Mouse (Mus musculus) ES-E14 (cell line): ENCODE measurements at regions not wholly inside any gene's neighbourhood (a gene's known extent, or its start where the extent isn't known, plus 50 kb on each side); places are given as distances from the start of the nearest gene placed in this dataset.

ENCODE experiments used
- DNase-seq: peaks from one replicate; pipeline ENCODE4 v3.0.0-alpha.2; 2013; ENCODE audit warnings: low read depth, low spot score
- H3K27ac ChIP-seq: 2 replicates; pipeline ENCODE4 v1.5.1; 2012; ENCODE audit warnings: low read depth, mild to moderate bottlenecking, low read length, moderate library complexity, mixed read lengths; ENCODE audit not compliant: poor library complexity, insufficient read depth, severe bottlenecking
- H3K36me3 ChIP-seq: 2 replicates; pipeline ENCODE4 v1.6.1; 2012; ENCODE audit warnings: mild to moderate bottlenecking, low read length, moderate library complexity, mixed read lengths; ENCODE audit not compliant: control insufficient read depth, poor library complexity, insufficient read depth, severe bottlenecking
- H3K4me1 ChIP-seq, 2 experiments: fragments of 150-350 bp in 1 of 2; sonication (generic) in 1 of 2; 2 replicates each; pipeline ENCODE4 v1.6.1; 2012; ENCODE audit warnings: low read length in 2 of 2, mild to moderate bottlenecking in 1 of 2, mixed read lengths in 1 of 2; ENCODE audit not compliant: control insufficient read depth in 2 of 2, insufficient read depth in 2 of 2, poor library complexity in 1 of 2
- H3K4me3 ChIP-seq, 2 experiments: fragments of 150-350 bp in 1 of 2; sonication (generic) in 1 of 2; 2 replicates each; pipeline ENCODE4 v1.5.1; 2012; ENCODE audit warnings: low read length in 2 of 2, low read depth in 1 of 2, mild to moderate bottlenecking in 1 of 2, mixed read lengths in 1 of 2; ENCODE audit not compliant: insufficient read depth in 1 of 2, poor library complexity in 1 of 2, severe bottlenecking in 1 of 2
- H3K9ac ChIP-seq: 2 replicates; pipeline ENCODE4 v1.6.1; 2012; ENCODE audit warnings: low read depth, mild to moderate bottlenecking, low read length, mixed read lengths; ENCODE audit not compliant: poor library complexity, insufficient read depth, severe bottlenecking
- H3K9me3 ChIP-seq: fragments of 150-350 bp; sonication (generic); 2 replicates; pipeline ENCODE4 v1.6.1; 2012; ENCODE audit warnings: low read depth, mild to moderate bottlenecking, low read length; ENCODE audit not compliant: control insufficient read depth, insufficient read depth
- CHD2 ChIP-seq: IDR thresholded peaks from 2 replicates; pipeline ENCODE4 v1.6.1; 2014; ENCODE audit warnings: mild to moderate bottlenecking, low read depth, low read length, inconsistent platforms
- HCFC1 ChIP-seq: IDR thresholded peaks from 2 replicates; pipeline ENCODE4 v1.6.1; 2012; ENCODE audit warnings: low read length, inconsistent platforms, borderline replicate concordance; ENCODE audit not compliant: insufficient read depth
- MAFK ChIP-seq: IDR thresholded peaks from 2 replicates; pipeline ENCODE4 v1.6.1; 2014; ENCODE audit warnings: mild to moderate bottlenecking, low read depth, low read length, inconsistent platforms; ENCODE audit not compliant: insufficient read depth
- ZC3H11A ChIP-seq: IDR thresholded peaks from 2 replicates; pipeline ENCODE4 v1.6.1; 2012; ENCODE audit warnings: low read depth, mild to moderate bottlenecking, inconsistent platforms, low read length, borderline replicate concordance
- ZNF384 ChIP-seq: IDR thresholded peaks from 2 replicates; pipeline ENCODE4 v1.6.1; 2012; ENCODE audit warnings: low read depth, low read length, inconsistent platforms
- in situ Hi-C, 2 experiments: fragments of 600-800 bp; cut with MboI; formaldehyde crosslinking; loops; one replicate each; pipeline ENCODE4 v1.15.1; 2025; ENCODE audit warnings: low sequenced_read_pairs in 2 of 2, inconsistent platforms in 1 of 2; ENCODE audit not compliant: unreplicated experiment in 2 of 2

DNA sequence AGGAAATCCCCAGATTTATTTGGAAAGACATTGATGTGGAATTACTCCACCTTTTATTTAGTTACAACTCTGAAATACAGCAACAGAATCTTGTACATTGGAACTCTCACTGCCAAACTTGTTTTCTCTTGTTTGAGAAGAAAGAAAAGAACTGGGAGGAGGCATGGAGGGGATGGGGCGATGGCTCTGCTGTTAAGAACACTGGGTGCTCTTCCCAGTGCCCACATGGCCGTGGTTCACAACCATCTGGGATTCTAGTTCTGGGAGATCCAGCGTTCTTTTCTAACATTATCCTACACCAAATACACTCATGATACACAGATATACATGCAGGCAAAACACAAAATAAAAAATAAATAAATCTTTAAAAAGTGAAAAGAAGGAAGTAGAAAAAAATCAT is 267.6 kb downstream of the Olfr1505 start:
- Histone ChIP-seq H3K9me3 (no peaks in the 10 kb centered on the region), H3K4me3 (no peak overlapping the region), H3K36me3 (no peaks in the 10 kb centered on the region), H3K27ac (no peak overlapping the region), H3K9ac (no peak overlapping the region), H3K4me1 (no peaks in the 10 kb centered on the region)
- in situ Hi-C loops = no loop called here
- DNase-seq = no peak
- TF ChIP-seq ZNF384 = no peak
- TF ChIP-seq CHD2 = no peak
- no peak for TF ChIP-seq HCFC1
- no peak for TF ChIP-seq MAFK
- no peak for TF ChIP-seq ZC3H11A

- Histone ChIP-seq H3K9ac (no peak overlapping the region), H3K9me3 (no peaks in the 10 kb centered on the region), H3K4me1 (no peaks in the 10 kb centered on the region), H3K4me3 (no peak overlapping the region), H3K27ac (no peak overlapping the region), H3K36me3 (no peaks in the 10 kb centered on the region)
- in situ Hi-C loops = no loop called here
- no peak for DNase-seq
- no peak for TF ChIP-seq HCFC1
- no peak for TF ChIP-seq ZC3H11A
These were observed 268.5 kb downstream of the Olfr1505 start for GRCm38 (mm10) chr19:14181661-14182415.

DNA sequence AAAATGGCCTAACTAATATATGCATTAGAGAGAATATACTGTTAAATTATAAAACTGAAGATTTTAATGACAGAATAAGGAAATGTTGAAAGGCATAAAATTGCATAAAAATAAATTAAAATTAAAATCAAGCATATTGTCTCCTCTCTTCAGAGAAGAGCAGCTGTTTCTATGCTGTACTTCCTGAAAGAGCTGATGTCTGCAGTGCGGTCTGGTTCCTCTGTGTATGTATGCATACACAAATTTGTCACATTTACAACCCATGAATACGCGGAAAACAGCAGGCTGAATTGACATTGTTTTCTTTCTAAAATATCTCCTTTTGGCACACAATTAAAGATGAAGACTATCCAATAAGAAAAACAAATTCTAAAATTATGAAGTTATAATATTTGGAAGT is 278.5 kb downstream of the Olfr1505 start:
- Histone ChIP-seq H3K36me3 (no peaks in the 10 kb centered on the region), H3K9ac (no peak overlapping the region), H3K4me3 (no peak overlapping the region), H3K4me1 (no peaks in the 10 kb centered on the region), H3K9me3 (no peaks in the 10 kb centered on the region), H3K27ac (no peak overlapping the region)
- no peak for TF ChIP-seq HCFC1
- no peak for TF ChIP-seq ZNF384
- no peak for TF ChIP-seq MAFK
- no peak for TF ChIP-seq CHD2
- no peak for TF ChIP-seq ZC3H11A
- in situ Hi-C loops = no loop called here
- DNase-seq = no peak

DNA sequence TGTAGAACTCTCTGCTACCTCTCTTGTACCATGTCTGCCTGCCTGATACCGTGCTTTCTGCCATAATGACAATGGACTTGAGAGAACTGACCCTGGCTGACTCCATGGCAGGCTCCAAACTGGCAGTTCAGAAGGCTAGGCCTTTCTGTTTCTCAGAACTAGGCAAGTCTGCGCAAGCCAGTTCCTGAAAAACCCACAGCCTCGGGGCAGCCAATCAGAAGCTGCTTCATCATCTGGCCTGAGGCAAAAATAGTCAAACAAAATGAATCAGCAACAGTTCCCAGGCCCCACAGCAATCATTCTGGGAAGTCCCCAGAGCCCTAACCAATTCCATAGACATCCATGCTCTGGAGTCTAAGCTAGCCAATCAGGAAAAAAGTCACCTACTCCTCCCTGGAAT is 284.5 kb downstream of the Olfr1505 start:
- no peaks in the 10 kb centered on the region for H3K9me3 ChIP-seq
- DNase-seq = no peak
- no peak overlapping the region for H3K4me3 ChIP-seq
- no peaks in the 10 kb centered on the region for H3K4me1 ChIP-seq
- H3K27ac ChIP-seq = no peak overlapping the region
- H3K36me3 ChIP-seq = no peaks in the 10 kb centered on the region
- no peak overlapping the region for H3K9ac ChIP-seq
- TF ChIP-seq MAFK (no peak), ZNF384 (no peak), ZC3H11A (no peak), CHD2 (no peak)
- in situ Hi-C loops = no loop called here

DNA sequence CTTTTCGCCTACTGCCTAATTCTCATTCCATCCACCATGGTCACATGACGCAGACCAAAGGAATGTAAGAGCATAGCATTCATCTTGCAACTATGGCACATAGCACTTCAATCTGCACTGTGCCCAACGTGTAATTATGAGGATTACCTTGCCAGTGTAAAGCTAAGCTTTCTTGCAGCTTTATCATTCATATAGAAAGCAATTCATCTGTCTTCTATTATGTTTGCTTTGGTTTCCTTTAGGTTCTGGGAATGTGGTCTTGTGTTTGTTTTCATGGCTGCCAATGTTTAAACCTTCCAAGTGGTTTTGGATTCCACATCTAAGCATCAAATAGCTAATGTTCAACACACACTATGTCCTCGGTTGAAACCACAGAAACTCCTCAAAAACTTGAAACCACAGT is 307.2 kb downstream of the Olfr1505 start:
- H3K27ac ChIP-seq = no peak overlapping the region
- TF ChIP-seq HCFC1 (no peak), MAFK (no peak), CHD2 (no peak), ZC3H11A (no peak), ZNF384 (no peak)
- H3K9me3 ChIP-seq = no peaks in the 10 kb centered on the region
- no peak overlapping the region for H3K9ac ChIP-seq
- H3K36me3 ChIP-seq = no peaks in the 10 kb centered on the region
- in situ Hi-C loops = no loop called here
- H3K4me3 ChIP-seq = no peak overlapping the region
- no peaks in the 10 kb centered on the region for H3K4me1 ChIP-seq
- no peak for DNase-seq
